ENCODE assay signal across 8 mouse cellular contexts in genomic region chr2:163823771-163824170, GRCm38 (mm10). TPM values are rescaled to one million over a fixed set of nuclear protein-coding genes. Genes with fewer than 3 reads are reported as not detected.
DNase-seq lines count a peak whose midpoint lies in the region; ATAC-seq lines count a peak whose summit lies in the region.

No protein-coding gene starts in this region.

- H3K4me1 ChIP-seq in heart, embryonic 16.5 days (ENCODE audit: control insufficient read depth, insufficient read depth, low read length): 0 out of 2 replicates have a peak, but pooled peaks cover 2% of the 10 kb centered on the region

- no peaks in the 10 kb centered on the region for H3K36me3 ChIP-seq in heart, embryonic 16.5 days (ENCODE audit: control insufficient read depth, insufficient read depth)

- DNase-seq in ovary, postnatal 36 days (ENCODE audit: low spot score): peak; percentile 36
- no peak for DNase-seq in ovary, postnatal 10 days (ENCODE audit: low spot score)
- peak; percentile 70 for DNase-seq in liver
- DNase-seq in skeletal muscle tissue, adult 2 months (ENCODE audit: low read depth, low spot score): peak; percentile 55
- DNase-seq in cerebellum, adult 18-20 months: no peak
- DNase-seq in cerebellum, adult 9-10 months: no peak
- no peak for DNase-seq in spleen, postnatal 36 days (ENCODE audit: low spot score in 2 of 2)

- H3K9ac ChIP-seq in heart, embryonic 16.5 days (ENCODE audit: low read length): no peak overlapping the region

- no peak; the same call in 1 of the 2 replicates for ATAC-seq in heart, embryonic 16.5 days (replicated peaks; ENCODE audit: extremely low read depth, insufficient read depth, low FRiP score)

- H3K27ac ChIP-seq in heart, embryonic 16.5 days (ENCODE audit: low read length): no peak overlapping the region

- H3K4me3 ChIP-seq in heart, embryonic 16.5 days (ENCODE audit: low read length): no peak overlapping the region

- H3K4me2 ChIP-seq in heart, embryonic 16.5 days (ENCODE audit: low read depth, low read length): peak overlapping the region; percentile 35

- peaks cover 24% of the 10 kb centered on the region for H3K27me3 ChIP-seq in heart, embryonic 16.5 days (ENCODE audit: control insufficient read depth, insufficient read depth, low read length)

- 25% methylated on average over 11 of the region's 11 CpGs for WGBS in heart, embryonic 16.5 days

- H3K9me3 ChIP-seq in heart, embryonic 16.5 days (replicated peaks; ENCODE audit: control insufficient read depth, low read length): no peaks in the 10 kb centered on the region

RNA-seq across cellular contexts. Expression of gene Ccn5, which starts 3.1 kb away (rescaled TPM):
- polyA plus RNA-seq in heart, embryonic 16.5 days (2015; fragmentation: Nextera tagmentation; extraction: Ambion mirVana): 1.3 and 1.7 TPM in 2 replicates

RNA-seq across cellular contexts. Expression of gene Kcnk15, which starts 29.7 kb away (rescaled TPM):
- not detected in 2 replicates for polyA plus RNA-seq in heart, embryonic 16.5 days (2015; fragmentation: Nextera tagmentation; extraction: Ambion mirVana)

Comparison
In these comparisons a context has a peak if more than half of its experiments do, and no peak if none do; other contexts are left out.
1. DNase-seq: peak in ovary, postnatal 36 days (single experiment), liver (single experiment) and skeletal muscle tissue, adult 2 months (single experiment); none in ovary, postnatal 10 days (single experiment), cerebellum, adult 18-20 months (0 of 2), cerebellum, adult 9-10 months (single experiment) and spleen, postnatal 36 days (0 of 2).